Mouse (Mus musculus) lung, postnatal 0 days (tissue): ENCODE measurements around the gene Sdr42e1.

ENCODE experiments used
- CTCF ChIP-seq: IDR thresholded peaks from 2 replicates; pipeline ENCODE4 v1.5.1; 2016; ENCODE audit warnings: antibody characterized with exemption, mild to moderate bottlenecking
- EP300 ChIP-seq: IDR thresholded peaks from 2 replicates; pipeline ENCODE4 v1.6.1; 2016; ENCODE audit warnings: antibody characterized with exemption, mild to moderate bottlenecking, control low read depth

DNA sequence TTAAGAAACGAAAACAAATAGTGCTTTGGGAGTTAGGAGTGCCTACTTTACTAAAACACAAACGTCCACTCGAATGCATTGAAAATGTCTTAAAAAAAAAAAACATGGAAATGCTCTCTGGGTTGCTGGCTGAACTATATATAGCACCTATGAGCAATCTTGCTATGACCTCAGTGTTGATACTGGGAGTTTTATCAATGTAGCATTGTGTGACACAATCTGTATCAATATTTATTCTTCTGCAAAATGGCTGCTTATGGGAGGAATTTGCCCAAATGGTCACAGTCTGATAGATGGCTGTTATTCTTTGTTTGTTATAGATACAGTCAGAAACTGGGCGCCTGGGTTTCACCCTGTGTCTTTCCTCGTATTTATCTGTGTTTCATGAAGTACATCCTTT, 28.0 kb downstream of the Sdr42e1 start:
- no peak for TF ChIP-seq CTCF
- TF ChIP-seq EP300 = no peak
